ENCODE assay signal across 8 mouse cellular contexts in genomic region chr2:92432299-92433295, GRCm38 (mm10). TPM values are rescaled to one million over a fixed set of nuclear protein-coding genes. Genes with fewer than 3 reads are reported as not detected.
DNase-seq lines count a peak whose midpoint lies in the region; ATAC-seq and TF ChIP-seq lines count a peak whose summit lies in the region.

No protein-coding gene starts in this region.

- no peak for TF ChIP-seq POLR2A in cerebellum, adult 2 months (IDR thresholded peaks at IDR 0.05; ENCODE audit: borderline replicate concordance, insufficient read depth, low read length)

- H3K4me2 ChIP-seq in heart, embryonic 11.5 days = peak overlapping the region; percentile 88
- peak overlapping the region; percentile 84 for H3K4me2 ChIP-seq in lung, embryonic 15.5 days

- intact Hi-C loops in gastrocnemius, adult 2 months (cut with DNase I) = no loop called here

- ATAC-seq in heart, embryonic 11.5 days (replicated peaks; ENCODE audit: insufficient number of reproducible peaks, low FRiP score, low TSS enrichment) = no peak
- ATAC-seq in lung, embryonic 15.5 days (ENCODE audit: borderline replicate concordance, extremely low read depth, low FRiP score, low TSS enrichment) = no peak

- 3% methylated on average over 17 of the region's 17 CpGs for WGBS in cerebellum, adult 2 months
- 47% methylated on average over 17 of the region's 17 CpGs for WGBS in heart, embryonic 11.5 days (ENCODE audit: insufficient replicate concordance)
- WGBS in lung, embryonic 15.5 days = 18% methylated on average over 17 of the region's 17 CpGs

- H3K27me3 ChIP-seq in cerebellum, adult 2 months (ENCODE audit: control insufficient read depth, insufficient read depth, low read length) = no peaks in the 10 kb centered on the region
- H3K27me3 ChIP-seq in heart, embryonic 11.5 days (ENCODE audit: control insufficient read depth, insufficient read depth, low read length) = no peaks in the 10 kb centered on the region
- no peaks in the 10 kb centered on the region for H3K27me3 ChIP-seq in lung, embryonic 15.5 days

- peak overlapping the region; percentile 84 for H3K4me3 ChIP-seq in gastrocnemius, adult 2 months
- peak overlapping the region; percentile 88 for H3K4me3 ChIP-seq in cerebellum, adult 2 months (replicated peaks; ENCODE audit: insufficient read depth, low read depth, low read length)
- H3K4me3 ChIP-seq in heart, embryonic 11.5 days (ENCODE audit: low read depth, low read length) = peak overlapping the region; percentile 95
- H3K4me3 ChIP-seq in lung, embryonic 15.5 days = peak overlapping the region; percentile 92

- TF ChIP-seq CTCF in gastrocnemius, adult 2 months (IDR thresholded peaks at IDR 0.05) = no peak
- no peak for TF ChIP-seq CTCF in cerebellum, adult 2 months (IDR thresholded peaks at IDR 0.05; ENCODE audit: borderline replicate concordance, insufficient read depth, low read depth, low read length)

- H3K4me1 ChIP-seq in cerebellum, adult 2 months (ENCODE audit: control insufficient read depth, insufficient read depth, low read length) = peaks cover 20% of the 10 kb centered on the region; the same call in 1 of the 2 replicates
- H3K4me1 ChIP-seq in heart, embryonic 11.5 days (ENCODE audit: control insufficient read depth, insufficient read depth, low read length) = peaks cover 37% of the 10 kb centered on the region
- H3K4me1 ChIP-seq in lung, embryonic 15.5 days = peaks cover 63% of the 10 kb centered on the region

- DNase-seq in gastrocnemius, adult 2 months = peak; percentile 75
- no peak for DNase-seq in gastrocnemius, adult 8-10 months (ENCODE audit: low spot score in 2 of 2)
- DNase-seq in cerebellum, adult 2 months = peak; percentile 70 to 72
- peak; percentile 88 for DNase-seq in kidney, adult 9 months
- DNase-seq in testis, postnatal 10 days (ENCODE audit: low spot score) = peak; percentile 88
- no peak for DNase-seq in embryo, embryonic 10 days (ENCODE audit: low spot score)

- H3K9me3 ChIP-seq in heart, embryonic 11.5 days (replicated peaks; ENCODE audit: control insufficient read depth, low read length) = no peaks in the 10 kb centered on the region
- H3K9me3 ChIP-seq in lung, embryonic 15.5 days = no peaks in the 10 kb centered on the region

- peak overlapping the region; percentile 97 for H3K27ac ChIP-seq in gastrocnemius, adult 2 months
- peak overlapping the region; percentile 84 for H3K27ac ChIP-seq in cerebellum, adult 2 months (ENCODE audit: insufficient read depth, low read length)
- H3K27ac ChIP-seq in heart, embryonic 11.5 days (ENCODE audit: low read depth, low read length) = no peak overlapping the region
- peak overlapping the region; percentile 66 for H3K27ac ChIP-seq in lung, embryonic 15.5 days

- H3K36me3 ChIP-seq in heart, embryonic 11.5 days (ENCODE audit: control insufficient read depth, insufficient read depth, low read length) = no peaks in the 10 kb centered on the region
- H3K36me3 ChIP-seq in lung, embryonic 15.5 days = no peaks in the 10 kb centered on the region

- H3K9ac ChIP-seq in heart, embryonic 11.5 days (ENCODE audit: low read depth, low read length) = peak overlapping the region; percentile 85
- peak overlapping the region; percentile 82 for H3K9ac ChIP-seq in lung, embryonic 15.5 days

RNA-seq across cellular contexts. Expression of gene Cry2, which starts 1.2 kb away (rescaled TPM):
- 10 to 100 TPM; 12.5 to 26.8 TPM for total RNA-seq in gastrocnemius, adult 2 months (2021)
- total RNA-seq in gastrocnemius, adult 8-10 months (2022) = 10 to 100 TPM; 27.5 to 34.6 (median 31.3) TPM
- 79.4 and 81.8 TPM in 2 replicates for polyA plus RNA-seq in cerebellum, adult 2 months (2012; rRNA removed)
- polyA plus RNA-seq in heart, embryonic 11.5 days (2014; fragmentation: Nextera tagmentation; extraction: Ambion mirVana) = 15.3 and 17.7 TPM in 2 replicates
- 23.6 and 25.7 TPM in 2 replicates for polyA plus RNA-seq in lung, embryonic 15.5 days (2015; fragmentation: Nextera tagmentation; extraction: Ambion mirVana)

RNA-seq across cellular contexts. Expression of gene Slc35c1, which starts 27.7 kb away (rescaled TPM):
- total RNA-seq in gastrocnemius, adult 2 months (2021) = 1 to 10 TPM; 4.9 to 5.1 TPM
- 1 to 10 TPM; 4.9 to 5.8 (median 5.4) TPM for total RNA-seq in gastrocnemius, adult 8-10 months (2022)
- 16.2 and 17.4 TPM in 2 replicates for polyA plus RNA-seq in cerebellum, adult 2 months (2012; rRNA removed)
- 8.6 and 12.0 TPM in 2 replicates for polyA plus RNA-seq in heart, embryonic 11.5 days (2014; fragmentation: Nextera tagmentation; extraction: Ambion mirVana)
- 15.6 and 16.7 TPM in 2 replicates for polyA plus RNA-seq in lung, embryonic 15.5 days (2015; fragmentation: Nextera tagmentation; extraction: Ambion mirVana)

RNA-seq across cellular contexts. Expression of gene Mapk8ip1, which starts 31.5 kb away (rescaled TPM):
- total RNA-seq in gastrocnemius, adult 2 months (2021) = 1 to 10 TPM; 3.0 to 3.9 TPM
- 1 to 10 TPM; 1.7 to 2.5 (median 2.3) TPM for total RNA-seq in gastrocnemius, adult 8-10 months (2022)
- 349 TPM in 2 replicates for polyA plus RNA-seq in cerebellum, adult 2 months (2012; rRNA removed)
- polyA plus RNA-seq in heart, embryonic 11.5 days (2014; fragmentation: Nextera tagmentation; extraction: Ambion mirVana) = 2.7 and 4.1 TPM in 2 replicates
- 15.1 and 15.2 TPM in 2 replicates for polyA plus RNA-seq in lung, embryonic 15.5 days (2015; fragmentation: Nextera tagmentation; extraction: Ambion mirVana)

RNA-seq across cellular contexts. Expression of gene 1700029I15Rik, which starts 50.3 kb away (rescaled TPM):
- 1 to 10 TPM in 1 of 2 experiments, under 1 TPM in 1; 0.69 to 1.1 TPM for total RNA-seq in gastrocnemius, adult 2 months (2021)
- total RNA-seq in gastrocnemius, adult 8-10 months (2022) = 1 to 10 TPM in 2 of 4 experiments, under 1 TPM in 2; 0.24 to 1.3 (median 1.0) TPM
- polyA plus RNA-seq in cerebellum, adult 2 months (2012; rRNA removed) = 6.4 and 6.9 TPM in 2 replicates
- polyA plus RNA-seq in heart, embryonic 11.5 days (2014; fragmentation: Nextera tagmentation; extraction: Ambion mirVana) = 0.67 and 0.89 TPM in 2 replicates
- 2.5 and 3.0 TPM in 2 replicates for polyA plus RNA-seq in lung, embryonic 15.5 days (2015; fragmentation: Nextera tagmentation; extraction: Ambion mirVana)

RNA-seq across cellular contexts. Expression of gene Large2, which starts 57.9 kb away (rescaled TPM):
- under 1 TPM in 1 of 2 experiments, not detected in 1; 0.64 TPM for total RNA-seq in gastrocnemius, adult 2 months (2021)
- under 1 TPM in 2 of 4 experiments, not detected in 2; 0.65 to 0.99 TPM for total RNA-seq in gastrocnemius, adult 8-10 months (2022)
- polyA plus RNA-seq in cerebellum, adult 2 months (2012; rRNA removed) = 0.62 and 1.4 TPM in 2 replicates
- 0.93 and 2.0 TPM in 2 replicates for polyA plus RNA-seq in heart, embryonic 11.5 days (2014; fragmentation: Nextera tagmentation; extraction: Ambion mirVana)
- polyA plus RNA-seq in lung, embryonic 15.5 days (2015; fragmentation: Nextera tagmentation; extraction: Ambion mirVana) = 17.0 and 18.7 TPM in 2 replicates

Comparison
In these comparisons a context has a peak if more than half of its experiments do, and no peak if none do; other contexts are left out.
1. DNase-seq: peak in gastrocnemius, adult 2 months (single experiment), cerebellum, adult 2 months (2 of 2), kidney, adult 9 months (single experiment) and testis, postnatal 10 days (single experiment); none in gastrocnemius, adult 8-10 months (0 of 2) and embryo, embryonic 10 days (single experiment).
2. RNA of gene Mapk8ip1, which starts 31.5 kb away (polyA plus RNA-seq): 349 TPM in cerebellum, adult 2 months; 15.1 to 15.2 TPM in lung, embryonic 15.5 days and 2.7 to 4.1 TPM in heart, embryonic 11.5 days; every median in the first group is over 10 times any median in the second.
3. Peak in every context shown above with its lines, with median percentiles within 50 percentile points of each other: H3K4me3 ChIP-seq.